Mouse (Mus musculus) E14TG2a.4 (cell line): ENCODE results near the gene Zdhhc18.

Experiments
- CTCF ChIP-seq: conservative IDR thresholded peaks from 2 replicates; pipeline ENCODE4 v1.5.1; 2014; ENCODE audit warnings: low read length
- NANOG ChIP-seq: IDR thresholded peaks from 2 replicates; pipeline ENCODE4 v1.6.1; 2014; ENCODE audit warnings: borderline replicate concordance, low read length, mixed read lengths

GRCm38 (mm10) chr4:133656294-133656693 lies 6.3 kb upstream of the Zdhhc18 start:
- TF ChIP-seq CTCF (no peak), NANOG (no peak)
